Mouse (Mus musculus) adrenal gland, postnatal 14 days (tissue): ENCODE measurements at regions not wholly inside any gene's neighbourhood (a gene's known extent, or its start where the extent isn't known, plus 50 kb on each side); places are given as distances from the start of the nearest gene placed in this dataset.

Experiments
- DNase-seq: peaks from one replicate; pipeline ENCODE4 v3.0.0; 2021; ENCODE audit warnings: mixed read lengths

- DNase-seq, result no peak
Measured at GRCm38 (mm10) chr17:45928903-45929477, 103.2 kb downstream of the Vegfa start.

GRCm38 (mm10) chr17:45928013-45928412 is 104.2 kb downstream of the Vegfa start:
- DNase-seq, result no peak

GRCm38 (mm10) chr17:45925845-45926244 is 106.3 kb downstream of the Vegfa start:
- peak; percentile 66 for DNase-seq

GRCm38 (mm10) chr17:45924595-45924994 is 107.6 kb downstream of the Vegfa start:
- no peak for DNase-seq

GRCm38 (mm10) chr17:45923217-45923730 is 108.9 kb downstream of the Vegfa start:
- no peak for DNase-seq

GRCm38 (mm10) chr17:45917647-45918046 is 114.5 kb downstream of the Vegfa start:
- DNase-seq, result no peak

- no peak for DNase-seq
Measured at GRCm38 (mm10) chr17:45916937-45917336, 115.2 kb downstream of the Vegfa start.

- DNase-seq, result no peak
Measured at GRCm38 (mm10) chr17:45914706-45915240, 117.4 kb downstream of the Vegfa start.

- no peak for DNase-seq
Measured at GRCm38 (mm10) chr17:45914237-45914636, 117.9 kb downstream of the Vegfa start.

- DNase-seq, result no peak
Measured at GRCm38 (mm10) chr17:45913671-45914070, 118.5 kb downstream of the Vegfa start.

- DNase-seq, result no peak
Measured at GRCm38 (mm10) chr17:45912165-45912564, 120.0 kb downstream of the Vegfa start.

GRCm38 (mm10) chr17:45911201-45911731 is 120.9 kb downstream of the Vegfa start:
- DNase-seq, result no peak

- DNase-seq, result no peak
Measured at GRCm38 (mm10) chr17:45910245-45910644, 121.9 kb downstream of the Vegfa start.

- DNase-seq, result no peak
Measured at GRCm38 (mm10) chr17:45907587-45907986, 124.6 kb downstream of the Vegfa start.

- DNase-seq, result peak; percentile 65
Measured at GRCm38 (mm10) chr17:45905596-45905995, 126.6 kb downstream of the Vegfa start.

GRCm38 (mm10) chr17:45904251-45904650 is 127.9 kb downstream of the Vegfa start:
- DNase-seq, result no peak

- no peak for DNase-seq
Measured at GRCm38 (mm10) chr17:45903294-45903693, 128.9 kb downstream of the Vegfa start.

GRCm38 (mm10) chr17:45902668-45903067 is 129.5 kb downstream of the Vegfa start:
- no peak for DNase-seq

- DNase-seq, result no peak
Measured at GRCm38 (mm10) chr17:45896922-45897302, 135.3 kb downstream of the Vegfa start.

- no peak for DNase-seq
Measured at GRCm38 (mm10) chr17:45896142-45896921, 135.8 kb downstream of the Vegfa start.

- DNase-seq, result no peak
Measured at GRCm38 (mm10) chr17:45894166-45894565, 138.0 kb downstream of the Vegfa start.

GRCm38 (mm10) chr17:45893698-45894097 is 138.5 kb downstream of the Vegfa start:
- DNase-seq, result peak; percentile 49

GRCm38 (mm10) chr17:45893094-45893493 is 139.1 kb downstream of the Vegfa start:
- DNase-seq, result peak; percentile 34
